Mouse (Mus musculus) liver, embryonic 12.5 days (tissue): ENCODE results near the gene Grxcr1. TPM values are rescaled to one million over a fixed set of nuclear protein-coding genes. Genes with fewer than 3 reads are reported as not detected.

ENCODE experiments used
- ATAC-seq: fragments of 200-750 bp; cut with Nextera tagmentation; 2 replicates; pipeline ENCODE4 v1.8.0; 2017; ENCODE audit warnings: moderate number of reproducible peaks, mild to moderate bottlenecking, moderate library complexity
- H3K27ac ChIP-seq: fragments of 300-500 bp; sonication (generic); 2 replicates; pipeline ENCODE4 v1.5.1; 2016; ENCODE audit warnings: mild to moderate bottlenecking
- H3K27me3 ChIP-seq: fragments of 300-500 bp; sonication (generic); replicated peaks from 2 replicates; pipeline ENCODE4 v1.6.1; 2016; ENCODE audit warnings: mild to moderate bottlenecking, moderate library complexity
- H3K36me3 ChIP-seq: fragments of 300-500 bp; sonication (generic); 2 replicates; pipeline ENCODE4 v1.6.1; 2016; ENCODE audit warnings: mild to moderate bottlenecking, moderate library complexity
- H3K4me1 ChIP-seq: fragments of 300-500 bp; sonication (generic); 2 replicates; pipeline ENCODE4 v1.6.1; 2016
- H3K4me2 ChIP-seq: fragments of 300-500 bp; sonication (generic); 2 replicates; pipeline ENCODE4 v1.6.1; 2016; ENCODE audit warnings: mild to moderate bottlenecking, moderate library complexity
- H3K4me3 ChIP-seq: fragments of 300-500 bp; sonication (generic); 2 replicates; pipeline ENCODE4 v1.5.1; 2016; ENCODE audit warnings: mild to moderate bottlenecking, moderate library complexity
- H3K9ac ChIP-seq: fragments of 300-500 bp; sonication (generic); 2 replicates; pipeline ENCODE4 v1.6.1; 2016; ENCODE audit warnings: mild to moderate bottlenecking, moderate library complexity
- H3K9me3 ChIP-seq: fragments of 300-500 bp; sonication (generic); replicated peaks from 2 replicates; pipeline ENCODE4 v1.6.1; 2016; ENCODE audit warnings: mild to moderate bottlenecking, moderate library complexity
- WGBS: fragments of 180-500 bp; shearing (Covaris S2); methylation state at CpG from one replicate; pipeline ENCODE4 v1.1.7; 2016; ENCODE audit not compliant: insufficient replicate concordance; 5-methylcytosine and 5-hydroxymethylcytosine counted together
- polyA plus RNA-seq: library from polyadenylated mRNA; unstranded; fragments of >200 nt; fragmentation: Nextera tagmentation; extraction: Ambion mirVana; gene quantifications from 2 replicates; pipeline ENCODE4 v1.2.1, GENCODE M21; 2016

Grxcr1 gene
- polyA plus RNA-seq, 1 experiment from 2014 or later: not detected

- Histone ChIP-seq H3K4me2 (no peak overlapping the region), H3K27ac (no peak overlapping the region), H3K9ac (no peak overlapping the region), H3K9me3 (no peaks in the 10 kb centered on the region), H3K27me3 (no peaks in the 10 kb centered on the region), H3K4me3 (no peak overlapping the region), H3K36me3 (no peaks in the 10 kb centered on the region), H3K4me1 (no peaks in the 10 kb centered on the region)
- WGBS: 61% methylated on average over 5 of the region's 5 CpGs
- no peak for ATAC-seq
Observed at GRCm38 (mm10) chr5:68097665-68098624, 66.3 kb downstream of the Grxcr1 start.

GRCm38 (mm10) chr5:68112430-68113036 is 80.9 kb downstream of the Grxcr1 start:
- H3K4me3 ChIP-seq: no peak overlapping the region
- H3K9me3 ChIP-seq: no peaks in the 10 kb centered on the region
- no peaks in the 10 kb centered on the region for H3K36me3 ChIP-seq
- no peak overlapping the region for H3K9ac ChIP-seq
- ATAC-seq: no peak
- 44% methylated on average over 6 of the region's 6 CpGs for WGBS
- no peaks in the 10 kb centered on the region for H3K27me3 ChIP-seq
- no peak overlapping the region for H3K4me2 ChIP-seq
- no peaks in the 10 kb centered on the region for H3K4me1 ChIP-seq
- H3K27ac ChIP-seq: no peak overlapping the region

- ATAC-seq: no peak
- Histone ChIP-seq H3K27ac (no peak overlapping the region), H3K27me3 (no peaks in the 10 kb centered on the region), H3K4me2 (no peak overlapping the region), H3K4me3 (no peak overlapping the region), H3K36me3 (no peaks in the 10 kb centered on the region), H3K9ac (no peak overlapping the region), H3K4me1 (no peaks in the 10 kb centered on the region), H3K9me3 (no peaks in the 10 kb centered on the region)
- 19% methylated on average over 2 of the region's 2 CpGs for WGBS
Observed at GRCm38 (mm10) chr5:68120880-68121279, 89.2 kb downstream of the Grxcr1 start.

GRCm38 (mm10) chr5:68122883-68123282 is 91.2 kb downstream of the Grxcr1 start:
- Histone ChIP-seq H3K4me1 (no peaks in the 10 kb centered on the region), H3K9me3 (no peaks in the 10 kb centered on the region), H3K4me2 (no peak overlapping the region), H3K27me3 (no peaks in the 10 kb centered on the region), H3K4me3 (no peak overlapping the region), H3K9ac (no peak overlapping the region), H3K36me3 (no peaks in the 10 kb centered on the region), H3K27ac (no peak overlapping the region)
- ATAC-seq: no peak
- 61% methylated on average over 3 of the region's 3 CpGs for WGBS

GRCm38 (mm10) chr5:68125478-68125877 is 93.8 kb downstream of the Grxcr1 start:
- Histone ChIP-seq H3K9me3 (no peaks in the 10 kb centered on the region), H3K4me3 (no peak overlapping the region), H3K4me2 (no peak overlapping the region), H3K9ac (no peak overlapping the region), H3K36me3 (no peaks in the 10 kb centered on the region), H3K27ac (no peak overlapping the region), H3K27me3 (no peaks in the 10 kb centered on the region), H3K4me1 (no peaks in the 10 kb centered on the region)
- 70% methylated on average over 1 of the region's 1 CpGs for WGBS
- ATAC-seq: no peak

GRCm38 (mm10) chr5:68128421-68128820 is 96.8 kb downstream of the Grxcr1 start:
- H3K9me3 ChIP-seq: no peaks in the 10 kb centered on the region
- ATAC-seq: no peak
- no peak overlapping the region for H3K27ac ChIP-seq
- WGBS: 6% methylated on average over 4 of the region's 4 CpGs
- no peaks in the 10 kb centered on the region for H3K36me3 ChIP-seq
- H3K4me2 ChIP-seq: no peak overlapping the region
- H3K4me3 ChIP-seq: no peak overlapping the region
- no peak overlapping the region for H3K9ac ChIP-seq
- H3K27me3 ChIP-seq: no peaks in the 10 kb centered on the region
- H3K4me1 ChIP-seq: no peaks in the 10 kb centered on the region

GRCm38 (mm10) chr5:68128821-68129608 is 97.4 kb downstream of the Grxcr1 start:
- H3K9me3 ChIP-seq: no peaks in the 10 kb centered on the region
- no peak for ATAC-seq
- 64% methylated on average over 3 of the region's 3 CpGs for WGBS
- no peak overlapping the region for H3K27ac ChIP-seq
- H3K4me1 ChIP-seq: no peaks in the 10 kb centered on the region
- no peaks in the 10 kb centered on the region for H3K27me3 ChIP-seq
- H3K4me2 ChIP-seq: no peak overlapping the region
- no peak overlapping the region for H3K4me3 ChIP-seq
- H3K36me3 ChIP-seq: no peaks in the 10 kb centered on the region
- no peak overlapping the region for H3K9ac ChIP-seq

- H3K9me3 ChIP-seq: no peaks in the 10 kb centered on the region
- no peaks in the 10 kb centered on the region for H3K27me3 ChIP-seq
- H3K27ac ChIP-seq: no peak overlapping the region
- H3K4me3 ChIP-seq: no peak overlapping the region
- H3K4me1 ChIP-seq: no peaks in the 10 kb centered on the region
- no peaks in the 10 kb centered on the region for H3K36me3 ChIP-seq
- H3K9ac ChIP-seq: no peak overlapping the region
- H3K4me2 ChIP-seq: no peak overlapping the region
- ATAC-seq: no peak
- 67% methylated on average over 1 of the region's 1 CpGs for WGBS
Observed at GRCm38 (mm10) chr5:68146818-68147217, 115.2 kb downstream of the Grxcr1 start.

- Histone ChIP-seq H3K4me1 (no peaks in the 10 kb centered on the region), H3K9ac (no peak overlapping the region), H3K27ac (no peak overlapping the region), H3K27me3 (no peaks in the 10 kb centered on the region), H3K4me2 (no peak overlapping the region), H3K9me3 (no peaks in the 10 kb centered on the region), H3K4me3 (no peak overlapping the region), H3K36me3 (no peaks in the 10 kb centered on the region)
- no peak for ATAC-seq
- 31% methylated on average over 3 of the region's 3 CpGs for WGBS
Observed at GRCm38 (mm10) chr5:68149946-68150345, 118.3 kb downstream of the Grxcr1 start.

GRCm38 (mm10) chr5:68150347-68151043 is 118.9 kb downstream of the Grxcr1 start:
- WGBS: 66% methylated on average over 4 of the region's 4 CpGs
- Histone ChIP-seq H3K4me3 (no peak overlapping the region), H3K27me3 (no peaks in the 10 kb centered on the region), H3K4me2 (no peak overlapping the region), H3K4me1 (no peaks in the 10 kb centered on the region), H3K27ac (no peak overlapping the region), H3K9ac (no peak overlapping the region), H3K9me3 (no peaks in the 10 kb centered on the region), H3K36me3 (no peaks in the 10 kb centered on the region)
- ATAC-seq: no peak

- H3K27ac ChIP-seq: no peak overlapping the region
- no peaks in the 10 kb centered on the region for H3K27me3 ChIP-seq
- no peaks in the 10 kb centered on the region for H3K9me3 ChIP-seq
- WGBS: 19% methylated on average over 2 of the region's 2 CpGs
- H3K4me2 ChIP-seq: no peak overlapping the region
- H3K4me3 ChIP-seq: no peak overlapping the region
- H3K4me1 ChIP-seq: no peaks in the 10 kb centered on the region
- H3K9ac ChIP-seq: no peak overlapping the region
- no peak for ATAC-seq
- no peaks in the 10 kb centered on the region for H3K36me3 ChIP-seq
Observed at GRCm38 (mm10) chr5:68162503-68162902, 130.9 kb downstream of the Grxcr1 start.
